Mouse (Mus musculus): ENCODE data around the gene Shank2. TPM values are rescaled to one million over a fixed set of nuclear protein-coding genes. Genes with fewer than 3 reads are reported as not detected.

The Shank2 gene
- polyA plus RNA-seq, 1 experiment, result 2.4 TPM

GRCm38 (mm10) chr7:144254674-144255246, 253.0 kb downstream of the Shank2 start:
- H3K27ac ChIP-seq (ENCODE audit: insufficient read depth, low read depth, low read length), result no peak overlapping the region
- no peaks in the 10 kb centered on the region for H3K4me1 ChIP-seq (ENCODE audit: control insufficient read depth, insufficient read depth, insufficient read length, low read length)
- H3K4me3 ChIP-seq (ENCODE audit: low read depth, low read length), result no peak overlapping the region
- H3K36me3 ChIP-seq (ENCODE audit: control insufficient read depth, insufficient read depth, low read length), result peaks cover 1% of the 10 kb centered on the region; the same call in 1 of the 2 replicates
- TF ChIP-seq CTCF (IDR thresholded peaks at IDR 0.05; ENCODE audit: extremely low read depth, insufficient read length, insufficient replicate concordance, low read depth, low read length) (no peak), POLR2A (IDR thresholded peaks at IDR 0.05; ENCODE audit: low read depth, low read length) (no peak)
- no peaks in the 10 kb centered on the region for H3K27me3 ChIP-seq (ENCODE audit: control insufficient read depth, insufficient read depth, low read length)
- 58% methylated on average over 8 of the region's 8 CpGs for WGBS

GRCm38 (mm10) chr7:144257821-144258220, 256.1 kb downstream of the Shank2 start:
- TF ChIP-seq CTCF (IDR thresholded peaks at IDR 0.05; ENCODE audit: extremely low read depth, insufficient read length, insufficient replicate concordance, low read depth, low read length), result no peak
- no peak for TF ChIP-seq POLR2A (IDR thresholded peaks at IDR 0.05; ENCODE audit: low read depth, low read length)
- 75% methylated on average over 7 of the region's 7 CpGs for WGBS
- Histone ChIP-seq H3K4me1 (ENCODE audit: control insufficient read depth, insufficient read depth, insufficient read length, low read length) (no peaks in the 10 kb centered on the region), H3K27ac (ENCODE audit: insufficient read depth, low read depth, low read length) (no peak overlapping the region), H3K27me3 (ENCODE audit: control insufficient read depth, insufficient read depth, low read length) (no peaks in the 10 kb centered on the region), H3K4me3 (ENCODE audit: low read depth, low read length) (no peak overlapping the region), H3K36me3 (ENCODE audit: control insufficient read depth, insufficient read depth, low read length) (peaks cover 5% of the 10 kb centered on the region)

DNA sequence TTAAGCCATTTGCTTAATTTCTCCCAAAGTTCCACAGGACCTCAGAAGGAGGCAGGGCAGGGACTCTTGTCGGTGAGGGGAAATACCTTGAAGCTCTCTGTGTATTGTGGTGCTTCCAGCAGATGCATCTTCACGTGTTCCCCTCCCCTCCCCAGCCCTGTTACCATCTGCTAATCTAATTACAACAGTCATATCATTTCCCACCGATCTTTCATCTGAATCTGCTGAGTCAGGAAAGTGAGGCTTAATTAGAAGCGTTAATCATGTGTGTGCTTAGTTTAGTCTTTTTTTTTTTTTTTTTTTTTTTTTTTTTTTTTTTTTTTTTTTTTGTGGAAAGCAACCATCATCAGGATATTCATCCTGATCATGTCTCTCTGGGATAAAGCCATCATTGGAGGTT, 256.6 kb downstream of the Shank2 start:
- Histone ChIP-seq H3K27me3 (ENCODE audit: control insufficient read depth, insufficient read depth, low read length) (no peaks in the 10 kb centered on the region), H3K36me3 (ENCODE audit: control insufficient read depth, insufficient read depth, low read length) (peaks cover 5% of the 10 kb centered on the region), H3K4me1 (ENCODE audit: control insufficient read depth, insufficient read depth, insufficient read length, low read length) (no peaks in the 10 kb centered on the region), H3K4me3 (ENCODE audit: low read depth, low read length) (no peak overlapping the region), H3K27ac (ENCODE audit: insufficient read depth, low read depth, low read length) (no peak overlapping the region)
- WGBS, result 56% methylated on average over 4 of the region's 4 CpGs
- no peak for TF ChIP-seq CTCF (IDR thresholded peaks at IDR 0.05; ENCODE audit: extremely low read depth, insufficient read length, insufficient replicate concordance, low read depth, low read length)
- no peak for TF ChIP-seq POLR2A (IDR thresholded peaks at IDR 0.05; ENCODE audit: low read depth, low read length)

GRCm38 (mm10) chr7:144262666-144263065, 260.9 kb downstream of the Shank2 start:
- no peak overlapping the region for H3K4me3 ChIP-seq (ENCODE audit: low read depth, low read length)
- WGBS, result 77% methylated on average over 6 of the region's 6 CpGs
- no peaks in the 10 kb centered on the region for H3K27me3 ChIP-seq (ENCODE audit: control insufficient read depth, insufficient read depth, low read length)
- no peak for TF ChIP-seq CTCF (IDR thresholded peaks at IDR 0.05; ENCODE audit: extremely low read depth, insufficient read length, insufficient replicate concordance, low read depth, low read length)
- TF ChIP-seq POLR2A (IDR thresholded peaks at IDR 0.05; ENCODE audit: low read depth, low read length), result no peak
- no peaks in the 10 kb centered on the region for H3K4me1 ChIP-seq (ENCODE audit: control insufficient read depth, insufficient read depth, insufficient read length, low read length)
- peaks cover 5% of the 10 kb centered on the region for H3K36me3 ChIP-seq (ENCODE audit: control insufficient read depth, insufficient read depth, low read length)
- H3K27ac ChIP-seq (ENCODE audit: insufficient read depth, low read depth, low read length), result no peak overlapping the region

GRCm38 (mm10) chr7:144266745-144267144, 265.0 kb downstream of the Shank2 start:
- WGBS, result 69% methylated on average over 7 of the region's 7 CpGs
- H3K4me3 ChIP-seq (ENCODE audit: low read depth, low read length), result no peak overlapping the region
- no peak overlapping the region for H3K27ac ChIP-seq (ENCODE audit: insufficient read depth, low read depth, low read length)
- H3K27me3 ChIP-seq (ENCODE audit: control insufficient read depth, insufficient read depth, low read length), result no peaks in the 10 kb centered on the region
- no peaks in the 10 kb centered on the region for H3K4me1 ChIP-seq (ENCODE audit: control insufficient read depth, insufficient read depth, insufficient read length, low read length)
- H3K36me3 ChIP-seq (ENCODE audit: control insufficient read depth, insufficient read depth, low read length), result peaks cover 2% of the 10 kb centered on the region; the same call in 1 of the 2 replicates
- TF ChIP-seq CTCF (IDR thresholded peaks at IDR 0.05; ENCODE audit: extremely low read depth, insufficient read length, insufficient replicate concordance, low read depth, low read length) (no peak), POLR2A (IDR thresholded peaks at IDR 0.05; ENCODE audit: low read depth, low read length) (no peak)

- Histone ChIP-seq H3K36me3 (ENCODE audit: control insufficient read depth, insufficient read depth, low read length) (no peaks in the 10 kb centered on the region), H3K27me3 (ENCODE audit: control insufficient read depth, insufficient read depth, low read length) (no peaks in the 10 kb centered on the region), H3K27ac (ENCODE audit: insufficient read depth, low read depth, low read length) (no peak overlapping the region), H3K4me3 (ENCODE audit: low read depth, low read length) (no peak overlapping the region), H3K4me1 (ENCODE audit: control insufficient read depth, insufficient read depth, insufficient read length, low read length) (no peaks in the 10 kb centered on the region)
- 53% methylated on average over 7 of the region's 7 CpGs for WGBS
- TF ChIP-seq POLR2A (IDR thresholded peaks at IDR 0.05; ENCODE audit: low read depth, low read length) (no peak), CTCF (IDR thresholded peaks at IDR 0.05; ENCODE audit: extremely low read depth, insufficient read length, insufficient replicate concordance, low read depth, low read length) (no peak)
These were observed 266.6 kb downstream of the Shank2 start for GRCm38 (mm10) chr7:144268329-144268728.

DNA sequence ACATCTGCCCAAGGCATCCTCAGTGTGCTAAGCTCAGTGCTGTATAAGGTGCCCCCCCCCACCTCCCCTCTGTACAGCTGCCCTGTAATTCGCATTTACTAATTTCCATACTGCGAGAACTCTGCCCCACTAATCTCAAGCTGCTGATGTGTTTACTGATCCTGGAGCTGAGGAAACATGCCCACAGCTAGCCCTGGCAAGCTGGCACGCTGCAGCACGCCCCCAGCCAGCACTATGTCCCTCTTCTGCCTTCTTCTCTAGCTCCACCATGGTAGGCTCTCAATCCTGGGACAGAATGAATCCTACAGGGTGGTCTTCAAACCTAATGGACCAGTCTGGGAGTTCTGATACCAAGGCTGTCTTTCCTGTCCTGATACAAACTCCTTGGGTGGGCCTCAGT, 267.1 kb downstream of the Shank2 start:
- Histone ChIP-seq H3K27me3 (ENCODE audit: control insufficient read depth, insufficient read depth, low read length) (no peaks in the 10 kb centered on the region), H3K27ac (ENCODE audit: insufficient read depth, low read depth, low read length) (no peak overlapping the region), H3K4me3 (ENCODE audit: low read depth, low read length) (no peak overlapping the region), H3K36me3 (ENCODE audit: control insufficient read depth, insufficient read depth, low read length) (no peaks in the 10 kb centered on the region), H3K4me1 (ENCODE audit: control insufficient read depth, insufficient read depth, insufficient read length, low read length) (no peaks in the 10 kb centered on the region)
- TF ChIP-seq POLR2A (IDR thresholded peaks at IDR 0.05; ENCODE audit: low read depth, low read length), result no peak
- TF ChIP-seq CTCF (IDR thresholded peaks at IDR 0.05; ENCODE audit: extremely low read depth, insufficient read length, insufficient replicate concordance, low read depth, low read length), result no peak
- 35% methylated on average over 4 of the region's 4 CpGs for WGBS

All from small intestine, adult 2 months (tissue).